Mouse (Mus musculus): ENCODE measurements around the gene Ugt1a9. TPM values are rescaled to one million over a fixed set of nuclear protein-coding genes. Genes with fewer than 3 reads are reported as not detected.
"Not testable (repeated sequence)": the region's sequence is repeated elsewhere in the genome, so short reads cannot be mapped to it uniquely, and the experiment has no call there.

Gene Ugt1a9
- polyA plus RNA-seq, 1 experiment from 2014 or later = not detected

GRCm38 (mm10) chr1:88092341-88092740 lies 21.7 kb downstream of the Ugt1a9 start:
- no peak for DNase-seq (ENCODE audit: low spot score)
- Histone ChIP-seq H3K4me1 (peaks cover 13% of the 10 kb centered on the region), H3K4me3 (no peak overlapping the region), H3K27me3 (ENCODE audit: low read depth, poor library complexity, severe bottlenecking) (no peaks in the 10 kb centered on the region), H3K9me3 (replicated peaks) (no peaks in the 10 kb centered on the region), H3K36me3 (no peaks in the 10 kb centered on the region), H3K27ac (no peak overlapping the region)

GRCm38 (mm10) chr1:88094270-88094676 lies 23.7 kb downstream of the Ugt1a9 start:
- peak overlapping the region; percentile 78; the same call in 1 of the 2 replicates for H3K27ac ChIP-seq
- H3K36me3 ChIP-seq; DNase-seq (ENCODE audit: low spot score); H3K27me3 ChIP-seq (ENCODE audit: low read depth, poor library complexity, severe bottlenecking); H3K9me3 ChIP-seq (replicated peaks); H3K4me3 ChIP-seq: not testable (repeated sequence)
- WGBS = 86% methylated on average over 3 of the region's 3 CpGs
- H3K4me1 ChIP-seq = peaks cover 13% of the 10 kb centered on the region

GRCm38 (mm10) chr1:88094941-88095492 lies 24.4 kb downstream of the Ugt1a9 start, which contains the start of gene Ugt1a7c:
Gene Ugt1a7c (plus strand): TSS chr1:88095062.
- peak within 1 kb of the TSS; percentile 78 for H3K27ac ChIP-seq
- no peaks in the 10 kb centered on the region for H3K9me3 ChIP-seq (replicated peaks)
- 40% methylated on average over 10 of the region's 10 CpGs for WGBS
- peak; percentile 60 for DNase-seq (ENCODE audit: low spot score)
- no peaks in the 10 kb centered on the region for H3K27me3 ChIP-seq (ENCODE audit: low read depth, poor library complexity, severe bottlenecking)
- H3K36me3 ChIP-seq = no peaks in the 10 kb centered on the region
- H3K4me1 ChIP-seq = peaks cover 13% of the 10 kb centered on the region
- no peak within 1 kb of the TSS for H3K4me3 ChIP-seq

GRCm38 (mm10) chr1:88098546-88098945 lies 27.9 kb downstream of the Ugt1a9 start:
- H3K36me3 ChIP-seq; DNase-seq (ENCODE audit: low spot score); H3K9me3 ChIP-seq (replicated peaks); H3K27ac ChIP-seq; H3K4me3 ChIP-seq; H3K27me3 ChIP-seq (ENCODE audit: low read depth, poor library complexity, severe bottlenecking): not testable (repeated sequence)
- WGBS = 95% methylated on average over 3 of the region's 3 CpGs
- peaks cover 13% of the 10 kb centered on the region for H3K4me1 ChIP-seq

- DNase-seq (ENCODE audit: low spot score); H3K9me3 ChIP-seq (replicated peaks); H3K27me3 ChIP-seq (ENCODE audit: low read depth, poor library complexity, severe bottlenecking); H3K27ac ChIP-seq; H3K36me3 ChIP-seq; H3K4me3 ChIP-seq: not testable (repeated sequence)
- peaks cover 11% of the 10 kb centered on the region for H3K4me1 ChIP-seq
- 89% methylated on average over 2 of the region's 2 CpGs for WGBS
Observed at GRCm38 (mm10) chr1:88099691-88100090, 29.1 kb downstream of the Ugt1a9 start.

GRCm38 (mm10) chr1:88103019-88103418 lies 32.4 kb downstream of the Ugt1a9 start, which contains the start of gene Ugt1a6b:
Gene Ugt1a6b (plus strand): TSS chr1:88103252.
- H3K9me3 ChIP-seq (replicated peaks); DNase-seq (ENCODE audit: low spot score); H3K27me3 ChIP-seq (ENCODE audit: low read depth, poor library complexity, severe bottlenecking); H3K27ac ChIP-seq; H3K4me3 ChIP-seq; H3K36me3 ChIP-seq; H3K4me1 ChIP-seq: not testable (repeated sequence)
- 77% methylated on average over 3 of the region's 3 CpGs for WGBS

- H3K36me3 ChIP-seq; H3K27me3 ChIP-seq (ENCODE audit: low read depth, poor library complexity, severe bottlenecking); H3K27ac ChIP-seq; DNase-seq (ENCODE audit: low spot score); H3K4me1 ChIP-seq; H3K9me3 ChIP-seq (replicated peaks); H3K4me3 ChIP-seq: not testable (repeated sequence)
- WGBS = 89% methylated on average over 5 of the region's 5 CpGs
Observed at GRCm38 (mm10) chr1:88103697-88104468, 33.3 kb downstream of the Ugt1a9 start.

GRCm38 (mm10) chr1:88104667-88105430 lies 34.2 kb downstream of the Ugt1a9 start:
- DNase-seq (ENCODE audit: low spot score) = no peak
- H3K27ac ChIP-seq = no peak overlapping the region
- WGBS = 85% methylated on average over 1 of the region's 1 CpGs

GRCm38 (mm10) chr1:88105656-88106055 lies 35.1 kb downstream of the Ugt1a9 start:
- Histone ChIP-seq H3K36me3 (no peaks in the 10 kb centered on the region), H3K4me1 (no peaks in the 10 kb centered on the region), H3K9me3 (replicated peaks) (no peaks in the 10 kb centered on the region), H3K27me3 (ENCODE audit: low read depth, poor library complexity, severe bottlenecking) (no peaks in the 10 kb centered on the region), H3K4me3 (no peak overlapping the region), H3K27ac (no peak overlapping the region)
- 72% methylated on average over 2 of the region's 2 CpGs for WGBS
- DNase-seq (ENCODE audit: low spot score) = no peak

More at GRCm38 (mm10) chr1:88104667-88105430, 34.2 kb downstream of the Ugt1a9 start:
- Histone ChIP-seq H3K36me3 (no peaks in the 10 kb centered on the region), H3K27me3 (ENCODE audit: low read depth, poor library complexity, severe bottlenecking) (no peaks in the 10 kb centered on the region), H3K4me1 (no peaks in the 10 kb centered on the region), H3K9me3 (replicated peaks) (no peaks in the 10 kb centered on the region), H3K4me3 (no peak overlapping the region)

GRCm38 (mm10) chr1:88109027-88109557 lies 38.5 kb downstream of the Ugt1a9 start:
- not testable (repeated sequence) for H3K27me3 ChIP-seq (ENCODE audit: low read depth, poor library complexity, severe bottlenecking); H3K9me3 ChIP-seq (replicated peaks); H3K4me1 ChIP-seq; H3K36me3 ChIP-seq; H3K4me3 ChIP-seq; DNase-seq (ENCODE audit: low spot score); H3K27ac ChIP-seq
- 88% methylated on average over 2 of the region's 2 CpGs for whole genome bisulfite sequencing

- not testable (repeated sequence) for H3K4me3 ChIP-seq; H3K36me3 ChIP-seq; H3K27me3 ChIP-seq (ENCODE audit: low read depth, poor library complexity, severe bottlenecking); H3K27ac ChIP-seq; H3K9me3 ChIP-seq (replicated peaks); H3K4me1 ChIP-seq; DNase-seq (ENCODE audit: low spot score)
- whole genome bisulfite sequencing = 82% methylated on average over 2 of the region's 2 CpGs
Observed at GRCm38 (mm10) chr1:88109604-88110003, 39.0 kb downstream of the Ugt1a9 start.

- not testable (repeated sequence) for DNase-seq (ENCODE audit: low spot score); H3K27ac ChIP-seq; H3K9me3 ChIP-seq (replicated peaks); H3K27me3 ChIP-seq (ENCODE audit: low read depth, poor library complexity, severe bottlenecking); H3K4me3 ChIP-seq; H3K4me1 ChIP-seq; H3K36me3 ChIP-seq
- 89% methylated on average over 6 of the region's 6 CpGs for WGBS
Observed at GRCm38 (mm10) chr1:88112769-88113168, 42.2 kb downstream of the Ugt1a9 start.

GRCm38 (mm10) chr1:88120550-88120949 lies 50.0 kb downstream of the Ugt1a9 start:
- H3K4me1 ChIP-seq; H3K36me3 ChIP-seq; H3K4me3 ChIP-seq; DNase-seq (ENCODE audit: low spot score); H3K27ac ChIP-seq; H3K27me3 ChIP-seq (ENCODE audit: low read depth, poor library complexity, severe bottlenecking); H3K9me3 ChIP-seq (replicated peaks): not testable (repeated sequence)
- whole genome bisulfite sequencing = 5% methylated on average over 4 of the region's 4 CpGs

Data from limb, embryonic 10.5 days (tissue).